Mouse (Mus musculus) spleen, postnatal 36 days (tissue): ENCODE results near the gene Mymx.
"Not testable (repeated sequence)": the region's sequence is repeated elsewhere in the genome, so short reads cannot be mapped to it uniquely, and the experiment has no call there.

Experiments used
- DNase-seq, 2 experiments: peaks; one replicate each; pipeline ENCODE4 v3.0.0; 2022; ENCODE audit warnings: low spot score in 2 of 2, mixed read lengths in 1 of 2

Gene Mymx

DNA sequence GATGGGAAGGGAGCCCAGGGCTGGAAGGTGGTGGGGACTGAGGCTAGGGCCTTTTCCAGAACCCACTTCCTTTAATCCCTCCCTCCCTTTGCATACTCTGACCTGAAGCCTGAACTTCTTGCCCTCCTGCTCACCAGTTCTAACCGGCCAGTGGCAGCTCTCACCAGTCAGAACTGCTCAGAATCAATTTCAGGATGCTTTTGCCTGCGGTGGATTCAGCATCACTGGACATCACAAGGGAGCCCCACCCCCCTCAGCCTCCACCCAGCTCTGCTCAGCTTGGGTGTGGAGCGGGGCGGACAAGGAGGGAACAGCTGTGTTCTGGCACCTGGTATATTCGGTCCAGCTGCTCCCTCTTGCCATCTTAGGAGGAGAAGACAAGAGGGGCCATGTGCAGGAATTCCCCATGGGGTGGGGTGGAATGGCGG lies at the start of gene Mymx:
Mymx (minus strand) TSS at position 226 of the 428 bp plus-strand sequence.
- DNase-seq = no peak

DNA sequence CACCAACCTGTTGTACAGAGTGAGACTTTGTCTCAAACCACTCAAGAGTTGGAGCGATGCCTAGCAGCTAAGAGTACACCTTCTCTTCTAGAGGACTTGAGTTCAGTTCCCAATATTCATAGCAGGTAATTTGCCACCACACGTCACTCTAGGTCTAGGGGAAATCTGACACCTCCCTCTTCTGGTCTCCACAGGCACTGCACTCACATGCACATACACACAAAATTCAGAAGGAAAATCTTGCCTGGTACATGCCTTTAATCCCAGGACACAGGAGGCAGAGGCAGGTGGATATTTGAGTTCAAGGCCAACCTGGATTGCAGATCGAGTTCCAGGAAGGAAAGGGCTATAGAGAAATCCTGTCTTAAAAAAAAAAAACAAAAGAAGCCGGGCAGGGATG lies 42.3 kb upstream of the Mymx start:
- DNase-seq = no peak

DNA sequence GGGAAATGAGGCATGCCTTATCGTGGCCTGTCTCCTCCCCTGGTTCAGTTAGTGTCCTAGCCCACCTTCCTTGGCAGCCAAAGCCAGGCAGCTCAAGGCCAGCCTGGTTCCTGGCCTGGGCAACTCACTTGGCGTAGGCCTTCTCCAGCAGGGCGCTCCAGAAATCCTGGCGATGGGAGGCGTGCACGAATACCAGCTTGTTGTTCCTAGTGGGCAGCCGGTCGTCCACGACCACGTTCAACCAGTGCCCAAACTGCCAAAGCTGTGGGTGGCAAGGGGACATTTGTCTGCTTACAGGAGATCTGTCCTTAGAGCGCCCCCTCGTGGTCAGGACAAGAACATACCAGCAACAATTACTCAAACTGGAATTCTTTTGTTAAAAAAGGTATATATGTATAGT lies 40.8 kb upstream of the Mymx start:
- DNase-seq = peak; percentile 33 to 54

DNA sequence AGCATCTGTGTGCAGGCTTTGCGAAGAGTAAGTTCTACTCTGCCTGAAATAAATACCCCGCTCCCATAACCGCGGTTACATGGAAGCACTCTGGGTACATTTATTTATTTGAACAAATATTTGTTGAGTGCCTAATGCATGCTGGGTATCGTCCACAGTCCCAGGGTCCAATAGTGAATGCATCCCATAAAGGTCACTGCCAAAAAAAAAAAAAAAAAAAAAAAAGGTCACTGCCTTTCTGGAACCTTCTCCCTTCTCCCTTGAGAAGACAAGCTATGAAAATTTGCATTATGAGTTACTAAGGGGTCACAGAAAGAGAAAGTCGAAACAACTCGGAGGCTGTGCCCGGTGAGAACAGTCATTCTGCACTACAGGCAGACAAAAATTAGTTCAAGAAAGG lies 40.1 kb upstream of the Mymx start:
- no peak for DNase-seq

DNA sequence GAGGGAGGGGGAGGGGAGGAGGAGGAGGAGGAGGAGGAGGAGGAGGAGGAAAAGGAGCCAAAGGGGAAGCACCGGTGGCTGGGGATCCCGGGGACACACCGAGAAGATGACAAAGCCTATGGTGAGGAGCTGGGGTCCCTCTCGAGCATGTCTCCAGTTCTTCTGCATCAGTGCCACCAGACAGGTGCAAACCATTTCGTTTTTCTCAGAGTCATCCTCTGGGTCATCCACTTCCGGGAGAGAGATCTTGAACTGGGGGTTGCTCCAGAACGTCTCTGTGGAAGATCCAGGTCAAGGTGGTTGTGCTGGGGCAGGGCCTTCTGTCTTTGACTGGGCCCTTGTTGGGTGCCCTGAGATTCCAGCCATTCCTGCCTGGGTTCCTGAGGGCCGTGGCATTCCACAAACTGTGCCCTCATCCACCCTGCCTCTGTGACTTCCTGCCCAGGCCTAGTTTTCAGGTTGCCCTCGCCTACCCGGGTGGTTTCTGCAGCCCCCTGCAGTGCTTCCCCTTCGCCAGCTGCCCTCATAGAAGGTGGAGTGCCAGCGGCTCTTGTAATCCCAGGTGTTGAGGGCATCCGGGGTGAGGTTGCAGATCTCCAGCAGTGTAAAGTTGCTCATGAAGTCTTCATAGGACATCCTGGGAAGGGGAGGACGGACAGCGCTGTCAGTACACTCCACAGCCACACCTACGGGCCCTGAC lies 36.8 kb upstream of the Mymx start:
- DNase-seq = no peak

DNA sequence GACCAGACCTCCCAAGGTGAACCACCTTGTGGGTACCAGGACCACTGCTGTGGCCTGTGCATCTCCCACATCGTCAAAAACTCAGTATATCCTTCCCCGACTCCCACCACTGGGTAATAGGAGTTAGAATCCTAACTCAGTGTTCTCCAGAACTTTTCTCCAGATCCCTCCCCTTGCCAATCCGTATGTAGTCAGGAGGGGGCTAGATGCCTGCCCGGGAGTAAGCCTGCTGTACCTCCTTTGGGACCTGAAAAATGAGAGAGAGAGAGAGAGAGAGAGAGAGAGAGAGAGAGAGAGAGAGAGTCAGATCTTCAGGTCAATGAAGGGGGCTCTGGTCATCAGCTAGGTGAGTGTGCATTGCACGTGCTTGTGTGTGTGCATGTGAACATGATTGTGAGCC lies 32.1 kb upstream of the Mymx start:
- DNase-seq = no peak

DNA sequence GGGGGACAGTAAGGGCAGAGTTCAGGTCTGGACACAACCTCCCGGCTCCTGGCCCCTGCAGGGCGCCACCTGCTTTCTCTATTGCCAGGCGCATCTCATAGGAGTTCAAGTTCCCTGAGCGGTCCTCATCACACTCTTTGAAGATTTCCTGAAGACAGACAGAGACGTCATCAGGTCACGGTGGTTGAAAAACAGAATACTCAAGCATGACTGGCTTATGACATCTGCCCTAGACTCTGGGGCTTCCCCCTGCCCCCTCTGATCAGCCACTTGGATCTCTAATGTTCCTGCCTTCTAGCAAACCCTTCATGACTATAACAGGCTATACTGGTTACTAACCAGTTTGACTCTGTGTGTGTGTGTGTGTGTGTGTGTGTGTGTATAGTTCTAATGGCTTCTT lies 30.0 kb upstream of the Mymx start:
- peak; percentile 47 to 55 for DNase-seq

DNA sequence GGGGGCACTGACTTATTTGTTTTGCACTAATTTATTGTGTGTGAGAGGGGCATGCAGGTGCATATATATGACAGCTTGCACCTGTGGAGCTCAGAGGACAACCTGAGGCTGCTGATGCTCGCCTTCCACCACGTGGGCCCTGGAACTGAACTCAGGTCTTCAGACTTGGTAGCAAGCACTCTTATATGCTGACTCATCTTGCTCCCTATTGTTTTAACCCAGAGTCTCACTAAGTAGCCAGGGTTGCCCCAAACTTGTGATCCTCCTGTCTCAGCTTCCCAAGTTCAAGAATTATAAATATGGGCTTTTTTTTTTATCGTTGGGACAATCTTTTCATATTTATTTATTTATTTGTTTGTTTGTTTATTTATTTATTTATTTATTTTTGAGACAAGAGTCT lies 29.1 kb upstream of the Mymx start:
- no peak for DNase-seq

DNA sequence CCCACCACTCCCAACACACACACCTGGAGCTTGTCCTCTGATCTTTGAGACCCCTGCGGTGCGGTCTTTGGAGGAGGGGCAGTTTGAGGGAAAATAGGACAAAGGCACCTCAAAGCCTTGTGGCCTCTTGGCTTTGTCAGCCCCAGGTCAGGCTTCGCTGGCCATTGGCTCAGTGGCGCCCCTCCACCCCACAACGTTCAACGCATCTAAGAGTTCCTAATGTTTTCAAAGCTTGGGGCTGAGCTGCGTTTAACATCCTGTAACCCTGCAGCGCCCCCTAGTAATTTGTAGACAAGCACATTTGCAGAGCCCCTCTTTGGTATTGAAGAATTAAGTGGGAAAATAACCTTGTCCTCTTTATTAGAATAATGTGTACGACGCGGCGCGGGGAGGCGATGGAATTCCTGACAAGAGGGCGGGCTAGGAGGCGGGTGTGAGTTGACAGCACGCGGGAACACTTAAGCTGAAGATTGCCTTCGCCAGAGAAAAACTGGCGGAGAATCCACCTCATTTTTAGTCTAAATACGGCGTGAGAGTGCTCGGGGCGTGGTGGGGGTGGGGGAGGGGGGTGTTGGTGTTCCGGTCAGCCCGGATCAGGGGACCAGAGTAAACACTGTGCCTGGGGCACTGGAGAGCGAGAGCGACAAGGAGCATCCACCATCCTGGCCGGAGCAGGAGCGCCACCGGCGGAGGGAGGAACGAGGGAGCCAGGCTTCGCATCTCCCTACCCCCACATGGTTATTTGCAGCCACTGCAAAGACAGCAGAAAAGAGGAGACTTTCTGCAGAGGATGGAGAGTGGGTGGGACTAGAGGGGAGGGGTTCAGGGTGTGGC lies 28.2 kb upstream of the Mymx start:
- DNase-seq = peak; percentile 55 to 64

DNA sequence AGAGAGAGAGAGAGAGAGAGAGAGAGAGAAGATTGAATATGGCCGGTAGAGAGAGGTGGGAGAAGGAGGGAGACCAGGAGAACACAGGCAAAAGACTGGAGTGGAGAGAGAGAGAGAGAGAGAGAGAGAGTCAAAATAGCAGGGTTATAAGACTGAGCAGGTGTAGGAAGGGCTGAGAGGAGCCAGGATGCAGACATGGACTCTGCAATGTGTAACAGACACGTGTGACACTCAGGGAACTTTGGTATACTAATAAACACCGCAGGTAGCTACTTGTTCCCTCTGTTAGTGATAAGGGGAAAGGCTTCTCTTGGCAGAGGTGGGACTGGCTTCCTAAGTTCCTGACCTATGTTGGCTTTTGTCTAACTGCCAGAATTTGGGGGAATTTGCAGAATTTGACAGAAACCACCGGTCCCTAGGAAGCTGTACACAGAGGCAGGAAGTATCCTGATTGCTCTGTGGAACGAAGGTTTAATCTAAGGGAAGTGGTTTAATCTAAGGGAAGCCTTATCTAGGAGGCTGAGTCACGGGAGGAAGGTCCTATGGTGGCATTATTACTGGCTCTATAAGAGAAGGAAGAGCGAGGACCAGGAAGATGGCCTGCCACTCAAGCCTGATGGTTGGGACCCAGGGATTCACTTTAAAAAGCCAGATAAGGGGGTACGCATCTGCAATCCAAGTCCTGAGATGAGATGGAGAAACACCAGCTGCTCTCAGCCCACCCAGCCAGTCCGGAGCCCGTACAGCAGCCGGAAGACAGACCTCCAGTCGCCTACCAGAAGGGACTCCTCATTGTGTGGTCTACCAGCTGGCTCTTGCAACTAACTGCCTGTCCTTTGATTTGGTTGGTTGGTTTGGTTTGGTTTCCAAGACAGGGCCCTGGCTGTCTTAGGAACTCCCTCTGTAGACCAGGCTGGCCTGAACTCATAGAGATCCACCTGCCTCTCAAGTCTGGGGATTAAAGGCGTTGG lies 27.3 kb upstream of the Mymx start:
- no peak for DNase-seq

DNA sequence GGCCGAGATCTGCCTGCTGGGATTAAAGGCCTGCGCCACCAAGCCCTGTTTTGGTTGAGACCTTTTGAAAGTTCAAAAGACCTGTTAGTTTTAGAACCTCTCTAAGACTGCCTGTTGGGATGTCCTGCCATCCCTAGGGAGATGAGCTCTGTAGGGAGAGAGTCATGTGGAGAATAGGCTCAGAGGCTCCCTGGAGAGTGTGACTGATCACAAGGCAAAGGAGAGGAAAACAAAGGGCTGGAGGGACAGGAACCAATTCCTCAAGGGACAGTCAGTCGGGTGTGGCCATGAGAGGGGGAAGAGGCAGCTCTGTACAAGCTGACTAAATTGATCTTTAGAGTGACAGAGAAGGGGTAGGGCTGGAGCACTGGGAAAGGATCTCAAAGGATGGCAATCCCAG lies 26.3 kb upstream of the Mymx start:
- DNase-seq = no peak

DNA sequence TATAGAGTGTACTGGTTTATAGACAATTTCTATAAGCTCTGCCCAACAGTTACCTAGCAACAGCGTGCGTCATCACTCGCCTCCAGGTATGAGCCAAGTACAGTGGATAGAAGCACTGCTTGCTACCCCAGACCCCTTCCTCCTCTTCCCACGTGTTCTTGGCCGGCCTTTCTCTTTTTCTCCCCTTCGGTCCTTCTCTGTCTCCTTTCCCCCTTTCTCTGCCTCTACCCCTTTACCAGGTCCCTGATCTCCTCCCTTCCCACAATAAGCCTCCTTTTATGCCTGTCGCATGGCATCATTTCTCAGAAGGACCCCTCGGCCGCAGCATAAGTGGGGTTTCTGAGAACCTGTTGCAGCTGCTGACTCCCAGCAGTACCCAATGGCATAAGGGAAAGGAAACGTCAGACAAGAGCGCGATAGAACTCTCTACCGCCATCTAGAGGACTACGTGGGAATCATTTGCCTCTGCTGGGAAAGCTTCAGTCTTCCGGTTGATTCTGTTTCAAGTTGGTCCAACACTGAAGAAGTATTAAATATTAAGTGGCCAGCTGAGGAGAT lies 24.8 kb upstream of the Mymx start:
- peak; percentile 60 to 72 for DNase-seq

DNA sequence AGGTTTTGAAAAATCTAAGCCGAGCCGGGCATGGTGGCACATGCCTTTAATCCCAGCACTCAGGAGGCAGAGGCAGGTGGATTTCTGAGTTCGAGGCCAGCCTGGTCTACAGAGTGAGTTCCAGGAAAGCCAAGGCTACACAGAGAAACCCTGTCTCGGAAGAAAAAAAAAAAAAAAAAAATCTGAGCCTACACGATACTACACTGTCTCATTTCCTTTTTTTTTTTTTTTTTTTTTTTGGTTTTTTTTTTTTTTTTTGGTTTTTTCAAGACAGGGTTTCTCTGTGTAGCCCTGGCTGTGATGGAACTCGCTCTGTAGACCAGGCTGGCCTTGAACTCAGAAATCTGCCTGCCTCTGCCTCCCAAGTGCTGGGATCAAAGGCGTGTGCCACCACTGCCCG lies 21.5 kb upstream of the Mymx start:
- DNase-seq = not testable (repeated sequence)

DNA sequence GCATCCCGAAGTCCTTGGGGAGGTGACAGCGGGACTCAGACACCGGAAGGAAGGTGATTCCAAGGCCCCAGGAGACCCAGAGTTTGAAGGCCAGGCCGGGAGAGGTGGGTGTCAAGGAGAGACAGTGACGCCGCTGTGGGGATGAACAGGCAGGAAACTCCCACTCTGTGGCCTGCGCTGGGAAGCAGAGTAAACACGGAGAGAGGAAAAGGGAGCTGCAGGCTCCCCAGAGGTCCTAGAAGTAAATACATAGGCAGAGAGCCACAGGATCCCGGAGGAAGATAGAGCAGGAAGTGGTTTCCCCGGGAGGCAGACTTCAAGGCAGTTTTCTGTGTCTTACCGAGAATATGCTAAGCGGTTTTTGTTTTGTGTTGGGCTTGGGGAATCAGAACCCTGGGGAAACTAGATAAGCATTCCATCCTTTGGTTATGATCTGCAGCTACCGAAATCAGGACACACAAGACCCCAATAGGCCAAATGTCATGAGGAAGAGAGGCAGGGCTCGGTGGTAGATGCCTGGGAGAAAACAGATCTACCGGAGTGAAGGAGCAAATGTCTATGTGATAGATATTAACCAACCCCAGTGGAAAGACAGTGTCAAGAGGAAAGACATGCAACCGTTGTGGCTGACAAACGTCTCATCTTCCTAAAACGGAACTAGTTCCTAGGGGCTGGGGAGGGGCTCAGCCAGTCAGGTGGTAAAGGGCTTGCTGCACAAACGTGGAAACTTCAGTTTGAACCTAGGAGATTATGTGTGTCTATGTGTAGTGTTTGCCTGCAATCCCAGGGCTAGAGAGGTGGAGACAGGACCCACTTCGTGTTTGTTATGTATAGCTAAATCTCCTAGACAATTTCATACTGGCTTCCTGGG lies 17.7 kb upstream of the Mymx start:
- no peak for DNase-seq

DNA sequence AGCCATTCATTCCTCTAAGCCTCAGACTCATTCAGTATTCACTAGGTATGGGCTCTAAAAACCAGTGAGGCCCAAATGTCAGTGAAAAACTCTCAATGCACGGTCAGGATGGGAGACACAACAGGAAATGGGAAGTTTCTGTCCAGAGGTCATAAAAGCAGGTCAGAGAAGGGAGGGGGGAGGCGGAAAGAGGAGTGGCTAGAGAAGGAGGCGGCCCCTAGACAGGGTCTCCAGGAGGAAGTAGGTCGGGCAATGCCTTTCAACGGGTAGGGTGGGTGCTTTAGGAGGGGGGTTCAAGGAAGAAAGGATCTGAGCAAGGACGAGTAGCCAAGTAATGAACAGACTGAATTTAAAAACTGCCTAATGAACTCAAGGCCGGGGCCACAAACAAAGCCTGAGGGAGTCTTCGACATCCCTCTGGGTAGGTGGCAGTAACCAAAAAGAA lies 17.1 kb upstream of the Mymx start:
- peak; percentile 43 to 54 for DNase-seq

DNA sequence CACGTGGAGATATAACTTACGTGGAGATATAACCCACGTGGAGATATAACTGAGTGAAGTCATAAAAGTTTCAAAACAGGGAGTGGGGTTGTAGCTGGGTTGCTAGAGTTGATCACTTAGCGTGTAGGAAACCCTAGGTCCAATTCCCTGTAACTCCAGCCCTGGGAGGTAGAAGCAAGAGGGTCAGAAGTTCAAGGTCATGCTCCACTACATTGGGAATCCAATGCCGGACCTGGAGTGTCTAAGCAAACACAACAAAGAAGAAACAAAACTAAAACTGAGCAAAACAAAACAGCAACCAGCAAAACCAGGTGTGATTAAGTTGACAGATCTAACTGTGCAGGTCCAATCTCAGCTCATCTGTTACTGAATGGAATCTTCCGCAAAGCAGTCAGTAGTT lies 15.8 kb upstream of the Mymx start:
- DNase-seq = no peak

DNA sequence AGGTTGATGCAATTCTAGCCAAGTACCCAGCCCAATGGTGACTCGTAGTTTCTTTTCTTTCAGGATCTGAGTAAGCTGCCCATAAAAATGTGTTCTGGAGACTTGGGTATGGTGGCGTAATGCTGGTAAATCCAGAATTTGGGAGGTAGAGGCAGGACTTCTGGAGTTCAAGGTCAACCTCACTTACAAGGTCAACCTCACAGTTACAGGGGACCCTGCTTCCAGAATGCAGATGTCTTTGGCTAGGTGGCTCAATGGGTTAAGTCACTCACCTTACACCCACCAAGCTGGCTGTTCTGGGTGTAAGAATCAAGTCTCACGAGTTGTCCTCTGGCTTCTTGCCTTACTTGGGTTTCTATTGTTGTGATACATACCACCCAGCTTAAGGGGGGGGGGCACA lies 14.8 kb upstream of the Mymx start:
- no peak for DNase-seq

DNA sequence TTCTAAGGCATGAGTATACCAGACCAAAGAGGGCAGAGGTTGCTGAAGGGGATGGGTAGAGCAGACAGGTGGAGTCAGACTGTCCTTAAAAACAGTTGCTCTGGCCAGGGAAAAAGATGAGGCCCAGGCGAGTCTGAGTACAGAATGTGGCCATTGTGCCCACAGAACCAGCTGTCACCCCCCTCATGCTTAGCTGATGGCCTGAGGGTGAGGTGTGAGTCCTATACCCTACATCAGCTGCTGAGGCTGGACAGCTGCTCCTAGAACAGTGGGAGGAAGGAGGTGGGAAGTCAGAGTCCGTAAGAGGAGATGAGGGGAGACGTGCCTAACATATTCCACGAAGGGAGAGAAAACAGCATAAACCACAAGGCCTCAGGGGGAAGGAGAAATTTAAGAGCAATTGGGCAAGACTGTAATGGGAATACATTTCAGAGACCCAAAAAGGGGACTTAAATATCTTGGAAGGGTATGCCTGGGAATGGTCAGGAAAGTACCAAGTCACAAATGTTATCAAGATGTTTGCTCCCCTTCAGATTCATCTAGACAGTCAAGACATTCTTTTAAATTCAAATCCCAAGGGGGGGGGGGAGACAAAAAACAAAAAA lies 14.2 kb upstream of the Mymx start:
- no peak for DNase-seq

DNA sequence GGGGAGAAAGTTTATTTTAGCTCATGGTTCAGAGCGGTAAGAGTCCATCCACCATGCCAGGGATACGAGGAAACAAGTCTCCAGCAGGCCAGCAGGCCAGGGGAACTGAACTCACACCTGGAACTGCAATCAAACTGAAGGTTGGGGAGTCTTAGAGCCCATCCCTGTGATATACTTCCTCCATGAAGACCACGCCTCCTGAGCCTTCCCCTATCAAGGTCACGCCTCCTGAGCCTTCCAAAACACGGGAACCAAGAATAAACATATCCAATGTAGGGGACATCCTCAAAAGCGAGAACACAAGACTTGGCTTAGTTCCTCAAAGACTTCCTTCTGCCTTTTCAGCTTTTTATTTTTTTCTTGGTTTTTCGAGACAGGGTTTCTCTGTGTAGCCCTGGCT lies 11.0 kb upstream of the Mymx start:
- peak in 1 of 2 experiments; percentile 37 for DNase-seq

DNA sequence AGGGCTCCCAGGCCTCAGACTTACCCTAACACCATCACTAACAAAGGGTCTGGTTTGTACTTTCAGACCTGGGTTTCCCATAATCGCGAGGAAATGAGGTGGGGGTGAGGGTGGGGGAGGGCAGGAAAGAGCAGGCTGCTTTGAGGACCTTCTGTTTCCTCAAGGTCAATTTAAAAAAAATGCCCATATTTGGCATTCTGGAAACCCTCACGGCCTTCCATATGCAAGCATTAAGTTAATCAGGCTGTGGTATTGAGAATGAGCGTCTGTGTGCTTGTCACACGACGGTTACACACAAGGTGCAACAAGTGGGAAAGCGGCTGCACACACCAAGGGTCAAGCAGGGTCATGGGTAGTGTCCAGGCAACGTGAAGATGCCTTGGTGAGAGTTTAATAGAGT lies 10.1 kb upstream of the Mymx start:
- DNase-seq = no peak
